Mouse (Mus musculus) midbrain, postnatal 0 days (tissue): Measurements from ENCODE around the gene Mob1a. TPM values are rescaled to one million over a fixed set of nuclear protein-coding genes. Genes with fewer than 3 reads are reported as not detected.

ENCODE experiments used
- ATAC-seq: fragments of 200-750 bp; cut with Nextera tagmentation; 2 replicates; pipeline ENCODE4 v1.8.0; 2017; ENCODE audit warnings: moderate number of reproducible peaks, mild to moderate bottlenecking, moderate TSS enrichment, moderate library complexity; ENCODE audit not compliant: low FRiP score
- DNase-seq: peaks from one replicate; pipeline ENCODE4 v3.0.0-alpha.2; 2015; ENCODE audit warnings: low spot score
- H3K27ac ChIP-seq: fragments of 300-500 bp; sonication (generic); 2 replicates; pipeline ENCODE4 v1.5.1; 2014; ENCODE audit warnings: low read depth, mild to moderate bottlenecking, low read length, mixed read lengths
- H3K27me3 ChIP-seq: fragments of 300-500 bp; sonication (generic); 2 replicates; pipeline ENCODE4 v1.6.1; 2014; ENCODE audit warnings: low read length, control low read depth, mixed read lengths; ENCODE audit not compliant: insufficient read depth
- H3K36me3 ChIP-seq: fragments of 300-500 bp; sonication (generic); 2 replicates; pipeline ENCODE4 v1.6.1; 2014; ENCODE audit warnings: low read length, control low read depth, mixed read lengths; ENCODE audit not compliant: insufficient read depth
- H3K4me1 ChIP-seq: fragments of 300-500 bp; sonication (generic); 2 replicates; pipeline ENCODE4 v1.6.1; 2014; ENCODE audit warnings: mild to moderate bottlenecking, control low read depth, antibody characterized with exemption, low read length, mixed read lengths; ENCODE audit not compliant: insufficient read depth
- H3K4me2 ChIP-seq: fragments of 300-500 bp; sonication (generic); 2 replicates; pipeline ENCODE4 v1.6.1; 2014; ENCODE audit warnings: low read depth, mild to moderate bottlenecking, low read length, mixed read lengths; ENCODE audit not compliant: poor library complexity, severe bottlenecking
- H3K4me3 ChIP-seq: fragments of 300-500 bp; sonication (generic); 2 replicates; pipeline ENCODE4 v1.5.1; 2014; ENCODE audit warnings: low read depth, mild to moderate bottlenecking, low read length, moderate library complexity
- H3K9ac ChIP-seq: fragments of 300-500 bp; sonication (generic); replicated peaks from 2 replicates; pipeline ENCODE4 v1.6.1; 2014; ENCODE audit warnings: mild to moderate bottlenecking, low read length, moderate library complexity, mixed read lengths; ENCODE audit not compliant: poor library complexity, severe bottlenecking
- H3K9me3 ChIP-seq: fragments of 300-500 bp; sonication (generic); 2 replicates; pipeline ENCODE4 v1.6.1; 2016; ENCODE audit warnings: low read length, control low read depth
- CTCF ChIP-seq: IDR thresholded peaks from 2 replicates; pipeline ENCODE4 v1.5.1; 2016; ENCODE audit warnings: antibody characterized with exemption, mild to moderate bottlenecking
- WGBS: fragments of 180-500 bp; shearing (Covaris S2); extraction: QIAGEN DNeasy Blood & Tissue Kit; methylation state at CpG from one replicate; pipeline ENCODE4 v1.1.7; 2014; 5-methylcytosine and 5-hydroxymethylcytosine counted together
- polyA plus RNA-seq: library from polyadenylated mRNA; unstranded; fragments of >200 nt; fragmentation: Nextera tagmentation; extraction: Ambion mirVana; gene quantifications from 2 replicates; pipeline ENCODE4 v1.2.1, GENCODE M21; 2015
- total RNA-seq: library from RNA; depleted of rRNA; stranded (reverse); fragments of >200 nt; gene quantifications from 2 replicates; pipeline ENCODE4 v1.2.3, GENCODE M21; 2014; rRNA removed

Mob1a gene
- total RNA-seq (23.2 and 31.6 TPM in 2 replicates), polyA plus RNA-seq (8.7 and 9.0 TPM in 2 replicates)

GRCm38 (mm10) chr6:83325525-83326393 is at the start of gene Mob1a, which contains the start of gene Mthfd2:
Gene Mob1a (plus strand): TSS chr6:83326016.
Gene Mthfd2 (minus strand): TSS chr6:83325908.
- Histone ChIP-seq H3K36me3 (peaks cover 5% of the 10 kb centered on the region; the same call in 1 of the 2 replicates), H3K27ac (peak within 1 kb of the TSS; percentile 82), H3K4me3 (peak within 1 kb of the TSS; percentile 89), H3K9me3 (no peaks in the 10 kb centered on the region), H3K4me2 (peak within 1 kb of the TSS; percentile 60), H3K27me3 (no peaks in the 10 kb centered on the region), H3K9ac (peak within 1 kb of the TSS; percentile 94), H3K4me1 (peaks cover 4% of the 10 kb centered on the region; the same call in 1 of the 2 replicates)
- DNase-seq (peak; percentile 96), ATAC-seq (peak; percentile 97)
- WGBS, result 2% methylated on average over 61 of the region's 65 CpGs
- peak; percentile 23; the same call in 1 of the 2 replicates for TF ChIP-seq CTCF

- Histone ChIP-seq H3K4me3 (no peak overlapping the region), H3K9me3 (no peaks in the 10 kb centered on the region), H3K9ac (no peak overlapping the region), H3K4me1 (no peaks in the 10 kb centered on the region), H3K36me3 (no peaks in the 10 kb centered on the region), H3K27ac (no peak overlapping the region), H3K27me3 (no peaks in the 10 kb centered on the region), H3K4me2 (no peak overlapping the region)
- TF ChIP-seq CTCF, result no peak
- ATAC-seq (no peak), DNase-seq (no peak)
- WGBS, result 73% methylated on average over 13 of the region's 13 CpGs
Observed at GRCm38 (mm10) chr6:83277151-83277550, 48.7 kb upstream of the Mob1a start.

GRCm38 (mm10) chr6:83278881-83279280 is 46.9 kb upstream of the Mob1a start:
- H3K36me3 ChIP-seq, result no peaks in the 10 kb centered on the region
- DNase-seq (no peak), ATAC-seq (no peak)
- no peaks in the 10 kb centered on the region for H3K4me1 ChIP-seq
- peak; percentile 60 for TF ChIP-seq CTCF
- H3K4me3 ChIP-seq, result no peak overlapping the region
- H3K27me3 ChIP-seq, result no peaks in the 10 kb centered on the region
- H3K9ac ChIP-seq, result no peak overlapping the region
- WGBS, result 23% methylated on average over 2 of the region's 2 CpGs
- H3K4me2 ChIP-seq, result no peak overlapping the region
- H3K9me3 ChIP-seq, result no peaks in the 10 kb centered on the region
- no peak overlapping the region for H3K27ac ChIP-seq

GRCm38 (mm10) chr6:83280256-83280955 is 45.4 kb upstream of the Mob1a start:
- DNase-seq, result no peak

GRCm38 (mm10) chr6:83300447-83301229 is 25.2 kb upstream of the Mob1a start:
- Histone ChIP-seq H3K27ac (no peak overlapping the region), H3K4me1 (no peaks in the 10 kb centered on the region), H3K4me2 (no peak overlapping the region), H3K9me3 (no peaks in the 10 kb centered on the region), H3K36me3 (peaks cover 10% of the 10 kb centered on the region; the same call in 1 of the 2 replicates), H3K9ac (no peak overlapping the region), H3K27me3 (no peaks in the 10 kb centered on the region), H3K4me3 (no peak overlapping the region)
- no peak for TF ChIP-seq CTCF
- WGBS, result 80% methylated on average over 7 of the region's 7 CpGs
- no peak for DNase-seq
- no peak for ATAC-seq

More at GRCm38 (mm10) chr6:83280256-83280955, 45.4 kb upstream of the Mob1a start:
- H3K4me2 ChIP-seq, result no peak overlapping the region
- no peak overlapping the region for H3K9ac ChIP-seq
- H3K27me3 ChIP-seq, result no peaks in the 10 kb centered on the region
- no peaks in the 10 kb centered on the region for H3K36me3 ChIP-seq
- H3K4me3 ChIP-seq, result no peak overlapping the region
- H3K9me3 ChIP-seq, result no peaks in the 10 kb centered on the region
- ATAC-seq, result no peak
- TF ChIP-seq CTCF, result peak; percentile 54
- no peak overlapping the region for H3K27ac ChIP-seq
- H3K4me1 ChIP-seq, result no peaks in the 10 kb centered on the region
- WGBS, result 80% methylated on average over 8 of the region's 8 CpGs
